Mouse (Mus musculus): ENCODE measurements at regions not wholly inside any gene's neighbourhood (a gene's known extent, or its start where the extent isn't known, plus 50 kb on each side); places are given as distances from the start of the nearest gene placed in this dataset.

DNA sequence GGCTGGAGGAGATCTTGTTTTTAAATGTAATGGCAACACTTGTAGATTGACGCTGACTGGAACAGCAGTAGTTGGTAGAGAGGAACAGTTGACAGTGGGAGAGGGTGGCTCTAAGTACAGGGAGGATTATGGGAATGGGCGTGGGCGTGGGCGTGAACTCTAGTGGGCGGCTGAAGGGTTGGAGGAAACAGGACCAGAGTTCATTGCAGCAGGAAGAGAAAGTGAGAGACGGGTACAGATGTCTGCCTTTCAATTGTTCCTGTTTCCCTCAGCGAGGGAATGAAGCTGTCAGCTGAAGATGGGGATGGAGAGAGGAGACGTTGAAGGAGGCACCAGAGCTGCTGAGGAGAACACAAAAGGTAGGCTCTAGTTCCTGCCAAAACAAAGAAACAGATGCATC, 135.2 kb downstream of the Hhipl2 start:
- no peak overlapping the region for H3K27ac ChIP-seq (replicated peaks)
- no peak overlapping the region for H3K4me2 ChIP-seq (replicated peaks; ENCODE audit: low read depth)
- 80% methylated on average over 8 of the region's 8 CpGs for WGBS
- no peaks in the 10 kb centered on the region for H3K27me3 ChIP-seq (ENCODE audit: control insufficient read depth, insufficient read depth, low read length)
- H3K9ac ChIP-seq (ENCODE audit: low read length) = no peak overlapping the region
- TF ChIP-seq CTCF (IDR thresholded peaks at IDR 0.05; ENCODE audit: low read depth) (no peak), EP300 (optimal IDR thresholded peaks at IDR 0.05) (no peak)
- ATAC-seq (ENCODE audit: low FRiP score, low TSS enrichment) = no peak
- H3K4me3 ChIP-seq (ENCODE audit: low read depth, low read length) = no peak overlapping the region
- no peaks in the 10 kb centered on the region for H3K36me3 ChIP-seq (ENCODE audit: control insufficient read depth, insufficient read depth, low read length)
- no peak for DNase-seq (ENCODE audit: low spot score)
- H3K4me1 ChIP-seq (replicated peaks; ENCODE audit: control insufficient read depth, insufficient read depth) = no peaks in the 10 kb centered on the region
- no peaks in the 10 kb centered on the region for H3K9me3 ChIP-seq (ENCODE audit: control insufficient read depth, low read length)

DNA sequence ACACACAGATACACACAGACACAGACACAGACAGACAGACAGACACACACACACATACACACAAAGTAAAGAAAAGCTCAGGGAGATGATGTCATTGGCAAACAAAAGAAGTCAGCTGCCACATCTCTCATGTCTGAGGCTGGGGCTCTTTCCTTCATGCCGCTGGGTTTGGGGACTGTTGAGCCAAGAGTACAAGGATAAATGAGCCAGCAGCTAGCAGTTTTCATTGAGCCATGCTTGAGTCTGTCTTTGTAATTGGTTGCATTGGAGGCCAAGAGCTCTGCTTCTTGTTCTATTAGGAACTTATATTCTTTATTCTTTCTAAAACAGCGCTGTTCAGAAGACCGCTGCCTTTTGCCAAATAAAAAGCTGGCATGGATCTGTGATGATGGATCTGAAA, 144.8 kb downstream of the Hhipl2 start:
- Histone ChIP-seq H3K4me2 (replicated peaks; ENCODE audit: low read depth) (no peak overlapping the region), H3K4me1 (replicated peaks; ENCODE audit: control insufficient read depth, insufficient read depth) (no peaks in the 10 kb centered on the region), H3K9ac (ENCODE audit: low read length) (no peak overlapping the region), H3K9me3 (ENCODE audit: control insufficient read depth, low read length) (no peaks in the 10 kb centered on the region), H3K27ac (replicated peaks) (no peak overlapping the region), H3K4me3 (ENCODE audit: low read depth, low read length) (no peak overlapping the region), H3K27me3 (ENCODE audit: control insufficient read depth, insufficient read depth, low read length) (no peaks in the 10 kb centered on the region), H3K36me3 (ENCODE audit: control insufficient read depth, insufficient read depth, low read length) (no peaks in the 10 kb centered on the region)
- DNase-seq (ENCODE audit: low spot score) (no peak), ATAC-seq (ENCODE audit: low FRiP score, low TSS enrichment) (no peak)
- WGBS = 52% methylated on average over 3 of the region's 3 CpGs
- no peak for TF ChIP-seq EP300 (optimal IDR thresholded peaks at IDR 0.05)
- TF ChIP-seq CTCF (IDR thresholded peaks at IDR 0.05; ENCODE audit: low read depth) = no peak

DNA sequence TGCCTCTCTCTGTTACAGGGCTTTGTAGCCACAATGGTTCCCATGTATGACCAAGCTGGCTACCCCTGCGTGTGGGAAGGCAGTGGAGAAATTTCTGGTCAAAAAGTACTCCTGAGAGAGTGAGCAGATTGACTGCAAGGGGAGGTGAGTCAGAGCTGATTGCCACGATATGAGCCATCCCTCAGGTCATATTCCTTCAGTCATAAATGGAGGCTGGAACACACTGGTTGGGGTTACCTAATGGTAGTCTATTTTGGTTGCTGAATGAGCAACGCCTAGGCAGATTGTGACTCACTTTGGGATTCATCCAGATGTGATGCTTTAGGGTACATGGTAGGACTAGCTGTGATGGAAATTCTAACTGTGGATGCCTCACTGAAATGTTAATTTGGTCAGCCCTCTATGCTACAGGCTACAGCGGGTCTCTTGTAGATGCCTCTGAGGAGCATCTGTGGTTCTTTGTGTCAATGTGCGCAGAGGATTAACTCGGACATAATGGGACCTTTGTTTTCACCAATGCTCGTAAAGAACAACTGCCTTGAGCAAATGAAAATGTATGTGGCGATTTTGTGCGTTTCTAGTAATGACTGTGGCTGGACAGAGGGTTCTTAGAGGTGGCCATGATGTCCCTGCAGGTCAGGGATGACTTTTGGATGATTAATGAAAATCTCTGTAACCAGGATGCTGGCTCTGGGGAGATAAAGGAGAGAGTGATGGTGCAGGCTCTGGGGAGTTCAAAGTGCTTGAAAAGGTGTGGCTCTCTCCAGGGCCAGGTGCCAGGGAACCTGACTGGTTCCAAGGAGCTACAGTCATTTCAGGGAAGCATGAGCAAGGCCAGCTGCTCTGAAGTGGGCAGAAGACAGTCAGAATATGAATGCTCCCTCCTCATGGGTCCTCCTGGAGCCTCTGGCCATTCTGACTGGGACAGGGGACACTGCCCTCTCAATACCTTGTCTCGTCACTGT, 155.9 kb downstream of the Hhipl2 start:
- Histone ChIP-seq H3K9ac (ENCODE audit: low read length) (no peak overlapping the region), H3K27ac (replicated peaks) (no peak overlapping the region), H3K4me2 (replicated peaks; ENCODE audit: low read depth) (no peak overlapping the region), H3K4me3 (ENCODE audit: low read depth, low read length) (no peak overlapping the region), H3K27me3 (ENCODE audit: control insufficient read depth, insufficient read depth, low read length) (no peaks in the 10 kb centered on the region), H3K9me3 (ENCODE audit: control insufficient read depth, low read length) (no peaks in the 10 kb centered on the region), H3K4me1 (replicated peaks; ENCODE audit: control insufficient read depth, insufficient read depth) (no peaks in the 10 kb centered on the region), H3K36me3 (ENCODE audit: control insufficient read depth, insufficient read depth, low read length) (no peaks in the 10 kb centered on the region)
- TF ChIP-seq CTCF (IDR thresholded peaks at IDR 0.05; ENCODE audit: low read depth) = no peak
- TF ChIP-seq EP300 (optimal IDR thresholded peaks at IDR 0.05) = no peak
- 66% methylated on average over 10 of the region's 10 CpGs for WGBS
- no peak for DNase-seq (ENCODE audit: low spot score)
- ATAC-seq (ENCODE audit: low FRiP score, low TSS enrichment) = no peak

DNA sequence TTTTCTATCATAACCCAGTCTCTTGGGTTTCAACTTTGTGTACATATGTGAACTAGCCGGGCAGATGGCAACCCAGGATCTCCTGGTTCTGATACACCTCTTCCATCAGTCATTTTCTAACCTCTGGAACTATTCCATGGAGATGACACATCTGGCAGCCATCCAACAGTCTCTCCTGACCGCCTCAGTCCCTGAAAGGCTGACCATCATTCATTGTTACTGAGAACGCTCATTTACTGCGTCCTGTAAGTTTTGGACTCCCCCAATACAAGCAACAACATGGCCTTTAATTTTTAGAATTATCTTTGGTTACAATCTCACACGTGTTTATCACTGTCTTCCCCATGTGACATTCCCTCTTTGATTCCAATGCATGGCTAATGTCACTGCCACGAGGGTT, 166.8 kb downstream of the Hhipl2 start:
- no peaks in the 10 kb centered on the region for H3K4me1 ChIP-seq (replicated peaks; ENCODE audit: control insufficient read depth, insufficient read depth)
- no peak overlapping the region for H3K4me2 ChIP-seq (replicated peaks; ENCODE audit: low read depth)
- TF ChIP-seq CTCF (IDR thresholded peaks at IDR 0.05; ENCODE audit: low read depth) (no peak), EP300 (optimal IDR thresholded peaks at IDR 0.05) (no peak)
- H3K4me3 ChIP-seq (ENCODE audit: low read depth, low read length) = no peak overlapping the region
- DNase-seq (ENCODE audit: low spot score) = no peak
- H3K27ac ChIP-seq (replicated peaks) = no peak overlapping the region
- WGBS = 63% methylated on average over 6 of the region's 6 CpGs
- H3K9ac ChIP-seq (ENCODE audit: low read length) = no peak overlapping the region
- H3K36me3 ChIP-seq (ENCODE audit: control insufficient read depth, insufficient read depth, low read length) = no peaks in the 10 kb centered on the region
- no peaks in the 10 kb centered on the region for H3K9me3 ChIP-seq (ENCODE audit: control insufficient read depth, low read length)
- H3K27me3 ChIP-seq (ENCODE audit: control insufficient read depth, insufficient read depth, low read length) = no peaks in the 10 kb centered on the region
- no peak for ATAC-seq (ENCODE audit: low FRiP score, low TSS enrichment)

GRCm38 (mm10) chr1:183586406-183586805, 168.4 kb downstream of the Hhipl2 start:
- WGBS = 78% methylated on average over 4 of the region's 4 CpGs
- Histone ChIP-seq H3K36me3 (ENCODE audit: control insufficient read depth, insufficient read depth, low read length) (no peaks in the 10 kb centered on the region), H3K9me3 (ENCODE audit: control insufficient read depth, low read length) (no peaks in the 10 kb centered on the region), H3K4me2 (replicated peaks; ENCODE audit: low read depth) (no peak overlapping the region), H3K4me3 (ENCODE audit: low read depth, low read length) (no peak overlapping the region), H3K27ac (replicated peaks) (no peak overlapping the region), H3K4me1 (replicated peaks; ENCODE audit: control insufficient read depth, insufficient read depth) (no peaks in the 10 kb centered on the region), H3K9ac (ENCODE audit: low read length) (no peak overlapping the region), H3K27me3 (ENCODE audit: control insufficient read depth, insufficient read depth, low read length) (no peaks in the 10 kb centered on the region)
- TF ChIP-seq CTCF (IDR thresholded peaks at IDR 0.05; ENCODE audit: low read depth) = no peak
- TF ChIP-seq EP300 (optimal IDR thresholded peaks at IDR 0.05) = no peak
- ATAC-seq (ENCODE audit: low FRiP score, low TSS enrichment) = no peak
- DNase-seq (ENCODE audit: low spot score) = no peak

GRCm38 (mm10) chr1:183595306-183595705, 177.3 kb downstream of the Hhipl2 start:
- no peak overlapping the region for H3K27ac ChIP-seq (replicated peaks)
- H3K27me3 ChIP-seq (ENCODE audit: control insufficient read depth, insufficient read depth, low read length) = no peaks in the 10 kb centered on the region
- H3K4me1 ChIP-seq (replicated peaks; ENCODE audit: control insufficient read depth, insufficient read depth) = no peaks in the 10 kb centered on the region
- H3K4me2 ChIP-seq (replicated peaks; ENCODE audit: low read depth) = no peak overlapping the region
- TF ChIP-seq CTCF (IDR thresholded peaks at IDR 0.05; ENCODE audit: low read depth) (no peak), EP300 (optimal IDR thresholded peaks at IDR 0.05) (no peak)
- DNase-seq (ENCODE audit: low spot score) (no peak), ATAC-seq (ENCODE audit: low FRiP score, low TSS enrichment) (no peak)
- no peak overlapping the region for H3K4me3 ChIP-seq (ENCODE audit: low read depth, low read length)
- H3K36me3 ChIP-seq (ENCODE audit: control insufficient read depth, insufficient read depth, low read length) = no peaks in the 10 kb centered on the region
- no peaks in the 10 kb centered on the region for H3K9me3 ChIP-seq (ENCODE audit: control insufficient read depth, low read length)
- WGBS = 71% methylated on average over 5 of the region's 5 CpGs
- no peak overlapping the region for H3K9ac ChIP-seq (ENCODE audit: low read length)
